Mouse (Mus musculus) MEL (cell line): Measurements from ENCODE around the gene Phb. TPM values are rescaled to one million over a fixed set of nuclear protein-coding genes. Genes with fewer than 3 reads are reported as not detected.
A peak's percentile ranks its signal among the peaks of the same experiment; 100 is the strongest.

Experiments
- DNase-seq: peaks from one replicate; pipeline ENCODE4 v3.0.0; 2011; ENCODE audit warnings: low read depth, low spot score
- H3K27ac ChIP-seq: 2 replicates; pipeline ENCODE4 v1.5.1; 2012; ENCODE audit warnings: low read depth, mild to moderate bottlenecking, control low read depth, low read length, moderate library complexity; ENCODE audit not compliant: control insufficient read depth
- H3K27me3 ChIP-seq, 2 experiments: fragments of 150-350 bp in 1 of 2; sonication (generic) in 1 of 2; 2 replicates each; pipeline ENCODE4 v1.6.1; 2012; ENCODE audit warnings: low read length in 2 of 2, mild to moderate bottlenecking in 2 of 2, improper control_type of control experiment in 1 of 2, moderate library complexity in 1 of 2; ENCODE audit not compliant: insufficient read depth in 2 of 2, control insufficient read depth in 1 of 2
- H3K36me3 ChIP-seq, 2 experiments: 2 replicates each; pipeline ENCODE4 v1.6.1; 2012 to 2014; ENCODE audit warnings: low read length in 2 of 2, improper control_type of control experiment in 1 of 2, inconsistent platforms in 1 of 2, mild to moderate bottlenecking in 1 of 2; ENCODE audit not compliant: insufficient read depth in 2 of 2, control insufficient read depth in 1 of 2
- H3K4me1 ChIP-seq, 2 experiments: fragments of 150-350 bp in 1 of 2; sonication (generic) in 1 of 2; 2 replicates each; pipeline ENCODE4 v1.6.1; 2012; ENCODE audit warnings: low read length in 2 of 2, improper control_type of control experiment in 1 of 2, mild to moderate bottlenecking in 1 of 2; ENCODE audit not compliant: insufficient read depth in 2 of 2, control insufficient read depth in 1 of 2
- H3K4me3 ChIP-seq, 2 experiments: fragments of 150-350 bp in 1 of 2; sonication (generic) in 1 of 2; 2 replicates each; pipeline ENCODE4 v1.5.1; 2012; ENCODE audit warnings: low read depth in 2 of 2, low read length in 2 of 2, mild to moderate bottlenecking in 2 of 2, moderate library complexity in 2 of 2, control low read depth in 1 of 2, improper control_type of control experiment in 1 of 2; ENCODE audit not compliant: control insufficient read depth in 1 of 2, insufficient read depth in 1 of 2
- H3K79me2 ChIP-seq: 2 replicates; pipeline ENCODE4 v1.6.1; 2012; ENCODE audit warnings: mild to moderate bottlenecking, low read length, moderate library complexity; ENCODE audit not compliant: control insufficient read depth, poor library complexity, insufficient read depth
- H3K9ac ChIP-seq: 2 replicates; pipeline ENCODE4 v1.6.1; 2012; ENCODE audit warnings: low read depth, mild to moderate bottlenecking, control low read depth, low read length, moderate library complexity; ENCODE audit not compliant: control insufficient read depth, poor library complexity, severe bottlenecking
- H3K9me3 ChIP-seq: fragments of 150-350 bp; sonication (generic); replicated peaks from 2 replicates; pipeline ENCODE4 v1.6.1; 2012; ENCODE audit warnings: mild to moderate bottlenecking, low read length, improper control_type of control experiment, moderate library complexity; ENCODE audit not compliant: insufficient read depth
- CTCF ChIP-seq, 3 experiments: IDR thresholded peaks in 2 of 3; conservative IDR thresholded peaks in 1 of 3; 2 replicates each; pipeline ENCODE4 v1.5.1; 2011 to 2012; ENCODE audit warnings: low read length in 3 of 3, low read depth in 2 of 3, mild to moderate bottlenecking in 2 of 3, improper control_type of control experiment in 1 of 3, inconsistent platforms in 1 of 3, mixed read lengths in 1 of 3, moderate library complexity in 1 of 3; ENCODE audit not compliant: control insufficient read depth in 1 of 3, insufficient read depth in 1 of 3, poor library complexity in 1 of 3, severe bottlenecking in 1 of 3
- ELF1 ChIP-seq: IDR thresholded peaks from 2 replicates; pipeline ENCODE4 v1.6.1; 2014; ENCODE audit warnings: low read depth, mild to moderate bottlenecking, inconsistent platforms, low read length, improper control_type of control experiment, moderate library complexity
- GABPA ChIP-seq: IDR thresholded peaks from 2 replicates; pipeline ENCODE4 v1.6.1; 2012; ENCODE audit warnings: low read depth, mild to moderate bottlenecking, inconsistent platforms, low read length, improper control_type of control experiment, moderate library complexity
- GATA1 ChIP-seq: IDR thresholded peaks from 2 replicates; pipeline ENCODE4 v1.6.1; 2011; ENCODE audit warnings: low read depth, low read length, improper control_type of control experiment
- JUND ChIP-seq: IDR thresholded peaks from 2 replicates; pipeline ENCODE4 v1.6.1; 2011; ENCODE audit warnings: low read depth, mild to moderate bottlenecking, improper control_type of control experiment, low read length
- MAFK ChIP-seq: IDR thresholded peaks from 2 replicates; pipeline ENCODE4 v1.6.1; 2011; ENCODE audit warnings: low read depth, mild to moderate bottlenecking, low read length, improper control_type of control experiment, borderline replicate concordance
- MAX ChIP-seq: IDR thresholded peaks from 2 replicates; pipeline ENCODE4 v1.6.1; 2011; ENCODE audit warnings: low read length, improper control_type of control experiment
- MEF2A ChIP-seq: IDR thresholded peaks from 2 replicates; pipeline ENCODE4 v1.6.1; 2014; ENCODE audit warnings: low read depth, mild to moderate bottlenecking, inconsistent platforms, low read length, improper control_type of control experiment; ENCODE audit not compliant: poor library complexity, insufficient replicate concordance, severe bottlenecking; ENCODE audit errors: extremely low read depth
- MYB ChIP-seq: IDR thresholded peaks from 2 replicates; pipeline ENCODE4 v1.6.1; 2011; ENCODE audit warnings: mild to moderate bottlenecking, low read depth, low read length, improper control_type of control experiment
- NRF1 ChIP-seq: IDR thresholded peaks from 2 replicates; pipeline ENCODE4 v1.6.1; 2014; ENCODE audit warnings: low read depth, mild to moderate bottlenecking, inconsistent platforms, low read length, improper control_type of control experiment, moderate library complexity; ENCODE audit not compliant: poor library complexity, insufficient read depth, severe bottlenecking
- POLR2AphosphoS2 ChIP-seq: IDR thresholded peaks from 2 replicates; pipeline ENCODE4 v1.6.1; 2011; ENCODE audit warnings: low read length, improper control_type of control experiment
- POLR2AphosphoS5 ChIP-seq: IDR thresholded peaks from 2 replicates; pipeline ENCODE4 v1.6.1; 2012; ENCODE audit warnings: low read depth, borderline replicate concordance, mild to moderate bottlenecking, inconsistent platforms, low read length, moderate library complexity, mixed read lengths
- SIN3A ChIP-seq: IDR thresholded peaks from 2 replicates; pipeline ENCODE4 v1.6.1; 2012; ENCODE audit warnings: low read length, improper control_type of control experiment, inconsistent platforms
- SMC3 ChIP-seq: IDR thresholded peaks from 2 replicates; pipeline ENCODE4 v1.6.1; 2011; ENCODE audit warnings: low read depth, low read length, improper control_type of control experiment
- TAL1 ChIP-seq: IDR thresholded peaks from 2 replicates; pipeline ENCODE4 v1.6.1; 2012; ENCODE audit warnings: mild to moderate bottlenecking, inconsistent platforms, low read length, moderate library complexity, mixed read lengths
- TBP ChIP-seq: IDR thresholded peaks from 2 replicates; pipeline ENCODE4 v1.8.0; 2011; ENCODE audit warnings: low read depth, low read length, improper control_type of control experiment
- UBTF ChIP-seq: IDR thresholded peaks from 2 replicates; pipeline ENCODE4 v1.6.1; 2012; ENCODE audit warnings: low read depth, mild to moderate bottlenecking, inconsistent platforms, low read length, improper control_type of control experiment, moderate library complexity, borderline replicate concordance; ENCODE audit not compliant: insufficient read depth
- USF1 ChIP-seq: IDR thresholded peaks from 2 replicates; pipeline ENCODE4 v1.6.1; 2014; ENCODE audit warnings: low read depth, mild to moderate bottlenecking, inconsistent platforms, low read length, improper control_type of control experiment, moderate library complexity
- USF2 ChIP-seq, 2 experiments: IDR thresholded peaks; 2 replicates each; pipeline ENCODE4 v1.6.1; 2011 to 2012; ENCODE audit warnings: improper control_type of control experiment in 2 of 2, low read length in 2 of 2, borderline replicate concordance in 1 of 2, inconsistent platforms in 1 of 2, low read depth in 1 of 2, mild to moderate bottlenecking in 1 of 2; ENCODE audit not compliant: insufficient read depth in 1 of 2
- ZC3H11A ChIP-seq: IDR thresholded peaks from 2 replicates; pipeline ENCODE4 v1.6.1; 2012; ENCODE audit warnings: low read depth, mild to moderate bottlenecking, inconsistent platforms, low read length, improper control_type of control experiment
- ZMIZ1 ChIP-seq: IDR thresholded peaks from 2 replicates; pipeline ENCODE4 v1.6.1; 2012; ENCODE audit warnings: low read depth, mild to moderate bottlenecking, inconsistent platforms, low read length, improper control_type of control experiment, moderate library complexity
- ZNF384 ChIP-seq: IDR thresholded peaks from 2 replicates; pipeline ENCODE4 v1.6.1; 2012; ENCODE audit warnings: low read depth, mild to moderate bottlenecking, inconsistent platforms, low read length, improper control_type of control experiment
- polyA plus RNA-seq, 2 experiments: library from polyadenylated mRNA; stranded (reverse) in 1 of 2; unstranded in 1 of 2; fragments of >175 nt in 1 of 2; fragments of >200 nt in 1 of 2; gene quantifications; 2 replicates each; pipeline versions ENCODE4 v1.2.1 to v1.2.4; 2012; ENCODE audit warnings: low replicate concordance in 2 of 2, low read depth in 1 of 2; ENCODE audit not compliant: insufficient read length in 2 of 2, insufficient read depth in 1 of 2, missing spikeins in 1 of 2
- total RNA-seq: library from RNA; depleted of rRNA; stranded (reverse); fragments of 300-350 nt; gene quantifications from 2 replicates; pipeline ENCODE4 v1.2.3, GENCODE M21; 2012

The Phb gene
- total and polyA plus RNA-seq, 3 experiments, result 302 to 788 TPM; not detected in 1

GRCm38 (mm10) chr11:95649560-95649959 lies 17.2 kb upstream of the Phb start:
- H3K27ac ChIP-seq, result no peak overlapping the region
- DNase-seq, result peak; percentile 57
- H3K79me2 ChIP-seq, result no peaks in the 10 kb centered on the region
- H3K4me1 ChIP-seq, result peaks cover 0 to 23% of the 10 kb centered on the region in 2 experiments; a peak in 2 of 4 replicates
- H3K4me3 ChIP-seq, result no peak overlapping the region
- no peak overlapping the region for H3K9ac ChIP-seq
- TF ChIP-seq POLR2AphosphoS5 (no peak), SMC3 (no peak), MEF2A (no peak), USF2 (IDR thresholded peaks at IDR 0.05; ENCODE audit: borderline replicate concordance in 1 of 2, insufficient read depth in 1 of 2, low read depth in 1 of 2, low read length in 2 of 2) (no peak), CTCF (IDR thresholded peaks at IDR 0.05 in 2 of 3, conservative IDR thresholded peaks at IDR 0.05 in 1 of 3; ENCODE audit: control insufficient read depth in 1 of 3, insufficient read depth in 1 of 3, low read depth in 2 of 3, low read length in 3 of 3, poor library complexity in 1 of 3, severe bottlenecking in 1 of 3) (no peak), GATA1 (peak; percentile 54), ZNF384 (peak; percentile 45), SIN3A (no peak)
- no peaks in the 10 kb centered on the region for H3K9me3 ChIP-seq
- H3K36me3 ChIP-seq, result no peaks in the 10 kb centered on the region
- peaks cover 0 to 2% of the 10 kb centered on the region in 2 experiments; a peak in 1 of 4 replicates for H3K27me3 ChIP-seq

- Histone ChIP-seq H3K4me1 (peaks cover 0 to 23% of the 10 kb centered on the region in 2 experiments; a peak in 2 of 4 replicates), H3K79me2 (no peaks in the 10 kb centered on the region), H3K9me3 (no peaks in the 10 kb centered on the region), H3K27ac (no peak overlapping the region), H3K4me3 (no peak overlapping the region), H3K9ac (no peak overlapping the region), H3K27me3 (peaks cover 0 to 2% of the 10 kb centered on the region in 2 experiments; a peak in 1 of 4 replicates), H3K36me3 (no peaks in the 10 kb centered on the region)
- DNase-seq, result peak; percentile 29
- TF ChIP-seq ZMIZ1, result no peak
- TF ChIP-seq TBP, result peak; percentile 75
These were observed 16.8 kb upstream of the Phb start for GRCm38 (mm10) chr11:95650001-95650400.

- Histone ChIP-seq H3K4me3 (no peak overlapping the region), H3K9me3 (no peaks in the 10 kb centered on the region), H3K36me3 (no peaks in the 10 kb centered on the region), H3K79me2 (no peaks in the 10 kb centered on the region), H3K9ac (no peak overlapping the region), H3K27me3 (no peaks in the 10 kb centered on the region; a peak in 1 of 4 replicates), H3K4me1 (peaks cover 0 to 23% of the 10 kb centered on the region in 2 experiments; a peak in 2 of 4 replicates), H3K27ac (no peak overlapping the region)
- DNase-seq, result peak; percentile 74
- no peak for TF ChIP-seq GATA1
- TF ChIP-seq JUND, result no peak
- TF ChIP-seq GABPA, result no peak
- no peak for TF ChIP-seq MAX
- no peak for TF ChIP-seq CTCF (IDR thresholded peaks at IDR 0.05 in 2 of 3, conservative IDR thresholded peaks at IDR 0.05 in 1 of 3; ENCODE audit: control insufficient read depth in 1 of 3, insufficient read depth in 1 of 3, low read depth in 2 of 3, low read length in 3 of 3, poor library complexity in 1 of 3, severe bottlenecking in 1 of 3)
- no peak for TF ChIP-seq MEF2A
- no peak for TF ChIP-seq POLR2AphosphoS2
- no peak for TF ChIP-seq ZMIZ1
- TF ChIP-seq TBP, result no peak
- TF ChIP-seq MAFK, result no peak
- TF ChIP-seq USF1, result no peak
- TF ChIP-seq TAL1, result no peak
- no peak for TF ChIP-seq ZC3H11A
- TF ChIP-seq NRF1, result no peak
- no peak for TF ChIP-seq UBTF
- no peak for TF ChIP-seq MYB
- no peak for TF ChIP-seq ELF1
These were observed 15.8 kb upstream of the Phb start for GRCm38 (mm10) chr11:95650981-95651380.
